Mouse (Mus musculus): ENCODE results near the gene Rsph14.
"Not testable (repeated sequence)": the region's sequence is repeated elsewhere in the genome, so short reads cannot be mapped to it uniquely, and the experiment has no call there.

Gene Rsph14

DNA sequence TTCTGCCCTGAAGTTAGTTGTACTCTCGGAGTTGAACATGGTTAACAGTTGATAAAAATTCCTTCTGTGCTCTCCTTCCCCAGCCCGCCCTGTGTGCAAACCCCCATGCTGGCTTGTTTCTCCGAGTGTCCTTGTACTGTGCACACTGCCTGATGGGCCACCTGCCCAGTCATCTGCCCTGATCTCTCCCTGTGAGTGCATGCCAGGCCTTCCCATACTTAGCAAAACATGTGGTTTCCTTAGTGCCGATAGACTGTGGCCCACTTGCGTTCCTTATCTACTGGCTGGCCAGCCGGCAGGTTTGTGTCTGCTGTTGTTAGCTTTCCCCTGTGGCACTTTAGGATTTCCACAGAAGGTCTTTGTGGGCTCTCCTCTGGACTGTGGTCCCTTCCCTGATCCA is 21.7 kb upstream of the Rsph14 start:
- no peak for DNase-seq (ENCODE audit: low read depth in 1 of 2, low spot score in 2 of 2)

DNA sequence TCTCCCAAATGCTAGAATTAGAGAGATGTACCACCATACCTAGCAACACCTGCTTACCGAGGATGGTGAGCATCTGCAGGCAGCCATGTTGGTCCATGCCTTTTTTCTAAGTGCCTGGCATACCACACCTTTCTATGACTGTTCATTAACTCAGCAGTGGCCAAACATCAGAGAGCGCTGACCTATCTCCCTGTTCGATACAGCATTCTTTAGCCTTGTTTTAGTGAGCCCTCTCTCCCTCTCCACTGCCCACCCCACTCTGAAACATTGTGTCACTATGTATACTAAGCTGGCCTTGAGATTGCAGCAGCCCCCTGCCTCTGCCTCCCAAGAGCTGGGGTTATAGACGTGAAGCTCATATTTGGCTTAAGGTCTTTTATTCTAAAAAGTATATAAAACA is 21.3 kb upstream of the Rsph14 start:
- DNase-seq (ENCODE audit: low read depth in 1 of 2, low spot score in 2 of 2) = no peak

DNA sequence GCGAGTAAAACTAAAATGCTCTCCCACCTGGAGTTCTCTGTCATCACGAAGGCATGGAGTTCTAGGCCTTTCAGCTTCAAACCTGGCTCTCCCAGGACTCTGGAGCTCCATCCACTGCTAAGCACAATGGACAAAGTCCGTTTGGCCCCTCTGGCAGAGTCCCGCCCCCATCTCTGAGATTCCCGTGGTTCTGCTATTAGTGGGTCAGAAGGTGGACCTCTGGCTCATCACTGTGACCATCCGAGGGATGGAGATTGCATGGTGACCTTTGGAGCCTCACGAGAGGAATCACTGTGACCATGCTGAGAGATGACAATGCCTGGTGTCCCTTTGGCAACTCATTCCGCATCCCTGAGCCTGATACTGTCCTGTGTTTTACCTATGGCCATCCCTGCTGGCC is 20.5 kb upstream of the Rsph14 start:
- no peak for DNase-seq (ENCODE audit: low read depth in 1 of 2, low spot score in 2 of 2)

- DNase-seq (ENCODE audit: low read depth in 1 of 2, low spot score in 2 of 2) = no peak
Observed at GRCm38 (mm10) chr10:75051364-75052074, 19.1 kb upstream of the Rsph14 start.

DNA sequence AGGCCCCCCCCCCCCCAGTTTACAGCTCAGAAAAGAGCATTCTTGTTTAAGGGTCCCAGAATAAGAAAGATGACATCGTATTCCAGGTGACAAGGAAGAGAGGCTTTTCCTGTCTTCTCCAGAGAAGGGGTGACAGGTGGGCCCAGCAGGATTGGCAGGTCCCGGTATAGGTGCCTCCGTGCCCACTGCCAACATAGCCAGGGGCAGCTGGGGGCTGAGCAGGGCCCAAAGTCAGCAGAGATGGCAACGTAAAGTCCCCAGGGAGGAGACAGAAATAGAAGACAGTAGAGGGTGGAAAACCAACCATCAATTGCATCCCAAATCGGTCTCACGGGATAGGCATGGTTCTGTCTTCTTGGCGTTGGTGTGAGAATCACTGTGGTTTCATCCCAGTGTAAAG is 16.3 kb upstream of the Rsph14 start:
- no peak for DNase-seq (ENCODE audit: low read depth in 1 of 2, low spot score in 2 of 2)

DNA sequence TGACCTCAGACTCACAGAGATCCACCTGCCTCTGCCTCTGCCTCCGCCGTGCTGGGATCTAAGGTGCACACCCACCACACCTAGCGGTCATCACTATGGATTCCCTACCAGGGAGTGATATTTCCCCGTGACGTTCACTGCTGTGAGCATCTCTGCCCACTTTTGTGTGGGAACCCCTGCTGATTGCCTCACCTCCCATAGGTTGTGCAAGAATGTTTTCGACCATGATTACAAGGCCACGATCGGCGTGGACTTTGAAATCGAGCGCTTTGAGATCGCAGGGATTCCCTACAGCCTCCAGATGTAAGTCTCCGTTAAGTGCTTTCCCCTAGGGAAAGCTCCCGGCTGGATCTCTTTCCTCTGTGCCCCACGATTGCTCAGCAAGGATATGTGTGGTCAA is 13.4 kb upstream of the Rsph14 start:
- no peak for DNase-seq (ENCODE audit: low read depth in 1 of 2, low spot score in 2 of 2)

DNA sequence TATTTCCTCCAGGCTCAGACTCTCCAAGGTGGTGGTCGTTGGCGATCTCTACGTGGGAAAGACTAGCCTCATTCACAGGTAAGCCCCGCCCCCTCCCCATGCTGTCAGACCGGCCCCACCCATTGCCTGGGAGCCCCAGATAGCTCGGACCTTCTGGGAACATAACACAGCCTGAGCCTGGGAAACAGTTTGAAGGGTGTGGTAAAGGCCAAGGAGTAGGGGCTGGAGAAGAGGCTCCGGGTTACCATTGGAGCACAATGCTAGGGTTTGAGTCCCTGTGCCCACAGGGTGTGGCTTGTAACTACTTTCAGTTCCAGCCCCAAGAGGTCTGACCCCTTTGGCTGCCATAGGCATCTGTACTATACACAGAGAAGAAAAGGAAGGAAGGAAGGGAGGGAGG is 12.1 kb upstream of the Rsph14 start:
- DNase-seq (ENCODE audit: low read depth in 1 of 2, low spot score in 2 of 2) = no peak

DNA sequence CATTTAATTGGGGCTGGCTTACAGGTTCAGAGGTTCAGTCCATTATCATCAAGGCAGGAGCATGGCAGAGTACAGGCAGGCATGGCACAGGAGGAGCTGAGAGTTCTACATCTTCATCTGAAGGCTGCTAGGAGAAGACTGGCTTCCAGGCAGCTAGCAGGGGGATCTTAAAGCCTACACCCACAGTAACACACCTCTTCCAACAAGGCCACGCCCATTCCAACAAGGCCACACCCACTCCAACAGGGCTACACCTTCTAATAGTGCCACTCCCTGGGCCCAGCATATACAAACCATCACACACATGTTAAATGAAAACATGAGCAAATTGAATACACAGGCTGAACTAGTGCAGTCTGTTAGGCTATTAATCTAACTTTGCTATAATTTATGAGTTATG is 9.7 kb upstream of the Rsph14 start:
- DNase-seq (ENCODE audit: low read depth in 1 of 2, low spot score in 2 of 2) = not testable (repeated sequence)

GRCm38 (mm10) chr10:75036883-75037379 is 4.5 kb upstream of the Rsph14 start, which contains the start of gene Rab36:
TSS of gene Rab36 (plus strand) at chr10:75037058.
- peak in 1 of 2 experiments; percentile 35 for DNase-seq (ENCODE audit: low read depth in 1 of 2, low spot score in 2 of 2)

GRCm38 (mm10) chr10:75031345-75032114 is 856 bp downstream of the Rsph14 start:
- DNase-seq (ENCODE audit: low read depth in 1 of 2, low spot score in 2 of 2) = no peak

DNA sequence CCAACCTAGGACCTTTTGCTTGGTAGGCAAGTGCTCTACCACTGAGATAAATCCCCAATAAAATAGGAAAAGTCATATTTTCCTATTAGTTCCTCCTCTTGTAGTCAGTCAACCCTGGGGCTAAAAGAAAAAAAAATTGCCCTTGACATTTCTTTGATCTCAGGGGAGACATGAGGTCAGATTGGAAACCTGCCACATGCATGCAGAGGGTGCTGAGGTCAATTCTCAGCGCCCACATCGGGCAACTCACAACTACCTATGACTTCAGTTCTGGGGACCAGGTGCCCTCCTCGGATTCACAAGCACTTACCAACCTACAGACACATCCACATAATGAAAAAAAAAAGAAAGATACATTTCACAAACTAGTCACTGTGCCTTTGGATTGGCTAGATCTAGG is 2.2 kb downstream of the Rsph14 start:
- DNase-seq (ENCODE audit: low read depth in 1 of 2, low spot score in 2 of 2) = no peak

- DNase-seq (ENCODE audit: low read depth in 1 of 2, low spot score in 2 of 2) = no peak
Observed at GRCm38 (mm10) chr10:75029677-75030076, 2.7 kb downstream of the Rsph14 start.

- no peak for DNase-seq (ENCODE audit: low read depth in 1 of 2, low spot score in 2 of 2)
Observed at GRCm38 (mm10) chr10:75028743-75029142, 3.6 kb downstream of the Rsph14 start.

DNA sequence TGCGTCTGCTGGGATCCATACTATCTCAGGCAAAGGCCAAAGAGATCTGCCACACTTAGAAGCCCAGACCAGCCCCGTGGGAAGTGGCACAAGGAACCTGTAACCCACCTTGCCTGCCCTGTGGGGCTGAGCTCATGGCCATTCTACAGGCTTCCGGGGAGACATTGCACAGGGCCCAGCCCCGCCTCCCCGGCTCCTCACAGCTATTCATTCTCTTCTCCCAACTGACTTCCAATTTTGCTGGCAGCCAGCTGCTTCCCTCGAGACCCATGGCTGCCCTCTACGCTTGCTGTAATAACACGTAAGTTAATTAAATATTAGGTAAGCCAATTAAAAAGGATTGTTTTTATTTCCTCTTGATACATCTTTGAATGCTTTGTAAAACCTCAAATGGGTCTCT is 5.9 kb downstream of the Rsph14 start:
- no peak for DNase-seq (ENCODE audit: low read depth in 1 of 2, low spot score in 2 of 2)

DNA sequence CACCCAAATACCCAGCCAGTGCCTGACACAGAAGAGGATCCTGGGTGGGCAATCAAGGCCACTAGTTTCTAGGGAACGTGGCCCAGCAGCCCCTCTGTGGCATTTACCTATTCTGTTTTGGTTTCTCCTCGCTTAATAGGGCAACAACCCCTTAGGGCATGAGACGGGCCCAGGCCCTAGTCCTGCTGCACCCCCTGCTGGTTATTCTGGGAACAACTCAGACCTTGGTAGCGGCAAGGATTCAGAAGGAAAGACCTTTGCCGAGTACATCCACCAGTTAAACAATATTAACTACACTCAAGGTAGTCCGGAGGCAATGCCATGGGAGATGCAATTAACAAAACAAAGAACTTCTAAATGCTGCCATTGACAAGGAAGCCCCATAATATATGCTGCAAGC is 11.2 kb downstream of the Rsph14 start:
- peak in 1 of 2 experiments; percentile 27 for DNase-seq (ENCODE audit: low read depth in 1 of 2, low spot score in 2 of 2)

- DNase-seq (ENCODE audit: low read depth in 1 of 2, low spot score in 2 of 2) = no peak
Observed at GRCm38 (mm10) chr10:75020271-75020670, 12.1 kb downstream of the Rsph14 start.

- DNase-seq (ENCODE audit: low read depth in 1 of 2, low spot score in 2 of 2) = no peak
Observed at GRCm38 (mm10) chr10:75016481-75016880, 15.9 kb downstream of the Rsph14 start.

DNA sequence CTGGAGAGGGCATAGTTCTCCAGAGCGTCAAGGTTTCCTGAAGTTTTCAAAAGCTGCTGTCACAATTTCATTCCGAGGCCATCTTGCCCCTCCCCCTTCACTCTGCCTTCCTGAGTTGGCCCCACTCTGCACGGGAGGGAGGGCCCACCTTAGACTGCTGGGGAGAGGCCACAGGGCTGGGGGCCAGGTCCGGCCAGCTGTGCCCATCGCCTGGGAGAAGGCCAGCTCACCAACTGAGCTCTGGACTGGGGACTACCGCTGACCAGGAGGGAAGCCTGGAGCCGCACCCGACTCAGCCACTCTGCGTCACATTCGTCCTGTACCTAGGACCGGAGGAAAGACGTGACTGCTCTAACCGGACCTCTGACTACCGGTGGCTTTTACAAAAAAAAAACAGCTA is 16.9 kb downstream of the Rsph14 start:
- no peak for DNase-seq (ENCODE audit: low read depth in 1 of 2, low spot score in 2 of 2)

DNA sequence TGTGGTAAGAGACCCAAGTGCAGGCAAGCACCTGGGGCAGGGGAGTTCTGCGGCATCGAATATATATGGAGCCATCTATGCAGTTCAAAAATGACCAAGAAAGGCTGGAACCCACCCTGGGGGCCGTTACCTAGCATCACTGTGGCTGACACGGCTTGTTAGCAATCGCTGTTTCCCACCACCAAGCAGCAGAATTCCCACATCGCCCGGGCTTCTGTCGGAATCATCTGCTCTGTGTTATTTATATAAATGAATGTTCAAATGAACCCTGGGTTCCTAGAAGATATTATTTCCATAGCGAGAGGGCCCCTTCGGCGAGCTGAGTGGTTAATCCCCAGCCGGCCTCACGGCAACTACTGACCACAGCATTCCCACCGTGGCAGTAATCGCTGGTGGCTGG is 21.7 kb downstream of the Rsph14 start:
- no peak for DNase-seq (ENCODE audit: low read depth in 1 of 2, low spot score in 2 of 2)

DNA sequence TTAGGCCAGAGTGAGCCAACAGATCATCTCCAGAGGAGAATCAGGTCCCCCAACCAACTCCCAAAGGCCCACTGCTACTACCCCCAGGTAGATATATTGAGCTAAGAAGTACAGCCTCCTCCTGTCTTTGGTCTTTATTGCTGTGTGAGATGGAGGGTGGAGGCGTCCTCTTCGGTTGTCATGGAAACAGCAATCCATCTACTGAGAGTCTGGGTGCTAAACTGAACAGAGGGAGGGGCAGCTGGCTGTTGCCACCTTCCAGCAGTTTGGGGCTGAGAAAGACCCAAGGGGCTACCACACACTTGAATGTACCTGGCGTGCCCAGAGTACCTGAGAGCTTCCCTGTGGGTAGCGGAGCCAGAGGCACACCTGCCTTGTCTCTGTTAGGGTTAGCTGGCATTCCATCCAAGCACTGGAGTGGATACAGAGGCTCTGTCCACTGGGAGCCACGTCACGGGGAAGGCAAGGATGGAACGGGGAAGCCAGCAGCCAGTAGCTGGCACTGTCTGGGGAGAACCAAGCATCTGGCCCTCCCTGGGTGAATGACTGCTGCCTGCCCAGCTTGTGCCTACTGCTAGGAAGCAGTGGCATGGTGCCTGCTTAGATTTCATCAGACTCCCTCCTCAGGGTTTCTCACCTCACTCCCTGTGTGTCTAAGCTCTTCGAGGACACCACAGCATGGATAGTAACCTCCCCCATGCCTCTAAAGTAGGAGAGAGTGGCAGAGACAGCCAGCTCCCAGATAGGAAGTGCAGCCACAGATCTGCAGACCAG is 25.3 kb downstream of the Rsph14 start:
- DNase-seq (ENCODE audit: low read depth in 1 of 2, low spot score in 2 of 2) = no peak

GRCm38 (mm10) chr10:75004067-75004466 is 28.3 kb downstream of the Rsph14 start:
- no peak for DNase-seq (ENCODE audit: low read depth in 1 of 2, low spot score in 2 of 2)

- no peak for DNase-seq (ENCODE audit: low read depth in 1 of 2, low spot score in 2 of 2)
Observed at GRCm38 (mm10) chr10:75001391-75001790, 31.0 kb downstream of the Rsph14 start.
